Mouse (Mus musculus) heart, adult 2 months (tissue): ENCODE results near the gene Kcnh1.

Experiments used
- CTCF ChIP-seq: fragments of 200-600 bp; IDR thresholded peaks from 2 replicates; pipeline ENCODE4 v1.8.1; 2022; ENCODE audit warnings: antibody characterized with exemption, mild to moderate bottlenecking, moderate library complexity
- EP300 ChIP-seq: fragments of 200-500 bp; IDR thresholded peaks from 2 replicates; pipeline ENCODE4 v1.6.1; 2011; ENCODE audit warnings: low read depth, low read length, control low read depth; ENCODE audit not compliant: insufficient read depth
- POLR2A ChIP-seq: fragments of 200-500 bp; IDR thresholded peaks from 2 replicates; pipeline ENCODE4 v1.6.1; 2011; ENCODE audit warnings: mild to moderate bottlenecking, low read depth, low read length, control low read depth; ENCODE audit not compliant: insufficient read depth

DNA sequence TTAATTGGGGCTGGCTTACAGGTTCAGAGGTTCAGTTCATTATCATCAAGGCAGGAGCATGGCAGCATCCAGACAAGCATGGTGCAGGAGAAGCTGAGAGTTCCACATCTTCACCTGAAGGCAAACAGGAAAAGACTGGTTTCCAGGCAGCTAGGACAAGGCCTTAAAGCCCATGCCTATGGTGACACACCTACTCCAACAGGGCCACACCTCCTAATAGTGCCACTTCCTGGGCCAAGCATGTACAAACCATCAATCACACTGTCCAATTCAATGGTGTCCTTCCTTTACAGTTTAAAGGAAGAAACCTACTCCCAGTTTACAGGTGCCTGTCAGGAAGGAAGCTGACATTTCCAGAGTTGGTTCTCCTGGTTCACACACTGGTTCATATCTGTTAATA is 105.3 kb downstream of the Kcnh1 start:
- TF ChIP-seq CTCF (no peak), EP300 (no peak), POLR2A (no peak)
